Mouse (Mus musculus) midbrain, embryonic 15.5 days (tissue): ENCODE data around the gene Fgfr4. TPM values are rescaled to one million over a fixed set of nuclear protein-coding genes. Genes with fewer than 3 reads are reported as not detected.

ENCODE experiments used
- ATAC-seq: fragments of 200-750 bp; cut with Nextera tagmentation; replicated peaks from 2 replicates; pipeline ENCODE4 v1.8.0; 2017; ENCODE audit warnings: moderate TSS enrichment
- H3K27ac ChIP-seq: fragments of 300-500 bp; sonication (generic); 2 replicates; pipeline ENCODE4 v1.5.1; 2015; ENCODE audit warnings: mild to moderate bottlenecking, inconsistent platforms
- H3K27me3 ChIP-seq: fragments of 300-500 bp; sonication (generic); replicated peaks from 2 replicates; pipeline ENCODE4 v1.6.1; 2015; ENCODE audit warnings: inconsistent platforms
- H3K36me3 ChIP-seq: fragments of 300-500 bp; sonication (generic); replicated peaks from 2 replicates; pipeline ENCODE4 v1.6.1; 2015; ENCODE audit warnings: inconsistent platforms
- H3K4me1 ChIP-seq: fragments of 300-500 bp; sonication (generic); 2 replicates; pipeline ENCODE4 v1.6.1; 2015; ENCODE audit warnings: inconsistent platforms
- H3K4me2 ChIP-seq: fragments of 300-500 bp; sonication (generic); 2 replicates; pipeline ENCODE4 v1.6.1; 2015; ENCODE audit warnings: inconsistent platforms, mild to moderate bottlenecking, moderate library complexity
- H3K4me3 ChIP-seq: fragments of 300-500 bp; sonication (generic); 2 replicates; pipeline ENCODE4 v1.5.1; 2015; ENCODE audit warnings: mild to moderate bottlenecking, inconsistent platforms
- H3K9ac ChIP-seq: fragments of 300-500 bp; sonication (generic); 2 replicates; pipeline ENCODE4 v1.6.1; 2015; ENCODE audit warnings: mild to moderate bottlenecking, inconsistent platforms
- H3K9me3 ChIP-seq: fragments of 300-500 bp; sonication (generic); 2 replicates; pipeline ENCODE4 v1.6.1; 2016; ENCODE audit warnings: inconsistent platforms
- WGBS: fragments of 180-500 bp; shearing (Covaris S2); methylation state at CpG from one replicate; pipeline ENCODE4 v1.1.7; 2015; ENCODE audit warnings: mixed read lengths; 5-methylcytosine and 5-hydroxymethylcytosine counted together
- polyA plus RNA-seq: library from polyadenylated mRNA; unstranded; fragments of >200 nt; fragmentation: Nextera tagmentation; extraction: Ambion mirVana; gene quantifications from 2 replicates; pipeline ENCODE4 v1.2.1, GENCODE M21; 2015

Gene Fgfr4
- polyA plus RNA-seq, 1 experiment from 2014 or later: 0.37 TPM

GRCm38 (mm10) chr13:55153951-55154350 is 1.5 kb downstream of the Fgfr4 start:
- WGBS: 84% methylated on average over 5 of the region's 5 CpGs
- Histone ChIP-seq H3K36me3 (no peaks in the 10 kb centered on the region), H3K4me1 (peaks cover 9% of the 10 kb centered on the region), H3K9ac (no peak overlapping the region), H3K27ac (no peak overlapping the region), H3K27me3 (peaks cover 14% of the 10 kb centered on the region), H3K9me3 (no peaks in the 10 kb centered on the region), H3K4me3 (no peak overlapping the region), H3K4me2 (no peak overlapping the region)
- ATAC-seq: no peak

GRCm38 (mm10) chr13:55162365-55162764 is 9.9 kb downstream of the Fgfr4 start:
- Histone ChIP-seq H3K4me1 (no peaks in the 10 kb centered on the region), H3K9ac (no peak overlapping the region), H3K4me3 (no peak overlapping the region), H3K9me3 (no peaks in the 10 kb centered on the region), H3K4me2 (no peak overlapping the region), H3K27me3 (no peaks in the 10 kb centered on the region), H3K27ac (no peak overlapping the region), H3K36me3 (no peaks in the 10 kb centered on the region)
- ATAC-seq: no peak
- 67% methylated on average over 7 of the region's 7 CpGs for WGBS

GRCm38 (mm10) chr13:55163553-55163952 is 11.1 kb downstream of the Fgfr4 start:
- no peak for ATAC-seq
- no peaks in the 10 kb centered on the region for H3K4me1 ChIP-seq
- no peak overlapping the region for H3K9ac ChIP-seq
- H3K27me3 ChIP-seq: no peaks in the 10 kb centered on the region
- no peak overlapping the region for H3K4me3 ChIP-seq
- H3K4me2 ChIP-seq: no peak overlapping the region
- no peaks in the 10 kb centered on the region for H3K9me3 ChIP-seq
- WGBS: 54% methylated on average over 5 of the region's 5 CpGs
- H3K36me3 ChIP-seq: no peaks in the 10 kb centered on the region
- H3K27ac ChIP-seq: no peak overlapping the region

- 90% methylated on average over 16 of the region's 16 CpGs for WGBS
- H3K4me1 ChIP-seq: peaks cover 6% of the 10 kb centered on the region; the same call in 1 of the 2 replicates
- no peak for ATAC-seq
- no peaks in the 10 kb centered on the region for H3K27me3 ChIP-seq
- no peak overlapping the region for H3K4me2 ChIP-seq
- no peak overlapping the region for H3K4me3 ChIP-seq
- H3K9me3 ChIP-seq: no peaks in the 10 kb centered on the region
- no peaks in the 10 kb centered on the region for H3K36me3 ChIP-seq
- no peak overlapping the region for H3K27ac ChIP-seq
- no peak overlapping the region for H3K9ac ChIP-seq
These were observed 13.4 kb downstream of the Fgfr4 start for GRCm38 (mm10) chr13:55165831-55166339.

- 89% methylated on average over 32 of the region's 32 CpGs for WGBS
- no peak for ATAC-seq
- H3K9me3 ChIP-seq: no peaks in the 10 kb centered on the region
- no peak overlapping the region for H3K4me2 ChIP-seq
- H3K9ac ChIP-seq: no peak overlapping the region
- no peak overlapping the region for H3K27ac ChIP-seq
- no peak overlapping the region for H3K4me3 ChIP-seq
- H3K36me3 ChIP-seq: no peaks in the 10 kb centered on the region
- H3K27me3 ChIP-seq: no peaks in the 10 kb centered on the region
- H3K4me1 ChIP-seq: peaks cover 15% of the 10 kb centered on the region
These were observed 14.6 kb downstream of the Fgfr4 start for GRCm38 (mm10) chr13:55166806-55167725.

GRCm38 (mm10) chr13:55167798-55168197 is 15.4 kb downstream of the Fgfr4 start:
- Histone ChIP-seq H3K9me3 (no peaks in the 10 kb centered on the region), H3K36me3 (no peaks in the 10 kb centered on the region), H3K27ac (no peak overlapping the region), H3K4me3 (no peak overlapping the region), H3K4me2 (no peak overlapping the region), H3K27me3 (no peaks in the 10 kb centered on the region), H3K9ac (no peak overlapping the region), H3K4me1 (peaks cover 18% of the 10 kb centered on the region)
- ATAC-seq: no peak
- 85% methylated on average over 11 of the region's 11 CpGs for WGBS

- no peaks in the 10 kb centered on the region for H3K36me3 ChIP-seq
- H3K9me3 ChIP-seq: no peaks in the 10 kb centered on the region
- no peaks in the 10 kb centered on the region for H3K27me3 ChIP-seq
- H3K4me2 ChIP-seq: no peak overlapping the region
- no peak overlapping the region for H3K27ac ChIP-seq
- H3K4me3 ChIP-seq: no peak overlapping the region
- WGBS: 95% methylated on average over 5 of the region's 5 CpGs
- ATAC-seq: no peak
- peaks cover 18% of the 10 kb centered on the region for H3K4me1 ChIP-seq
- H3K9ac ChIP-seq: no peak overlapping the region
These were observed 15.8 kb downstream of the Fgfr4 start for GRCm38 (mm10) chr13:55168255-55168654.

GRCm38 (mm10) chr13:55168958-55169369 is 16.5 kb downstream of the Fgfr4 start:
- peak; percentile 74 for ATAC-seq
- Histone ChIP-seq H3K27me3 (no peaks in the 10 kb centered on the region), H3K4me1 (peaks cover 18% of the 10 kb centered on the region), H3K36me3 (no peaks in the 10 kb centered on the region), H3K4me3 (no peak overlapping the region), H3K9me3 (no peaks in the 10 kb centered on the region), H3K27ac (peak overlapping the region; percentile 42; the same call in 1 of the 2 replicates), H3K4me2 (no peak overlapping the region), H3K9ac (0 out of 2 replicates have a peak overlapping the region, but pooled peaks have one; percentile 12)
- 25% methylated on average over 13 of the region's 13 CpGs for WGBS

GRCm38 (mm10) chr13:55171517-55172335 is 19.3 kb downstream of the Fgfr4 start:
- Histone ChIP-seq H3K4me2 (peak overlapping the region; percentile 29), H3K9me3 (no peaks in the 10 kb centered on the region), H3K9ac (no peak overlapping the region), H3K36me3 (no peaks in the 10 kb centered on the region), H3K27me3 (no peaks in the 10 kb centered on the region), H3K27ac (peak overlapping the region; percentile 43; the same call in 1 of the 2 replicates), H3K4me3 (no peak overlapping the region), H3K4me1 (peaks cover 18% of the 10 kb centered on the region)
- WGBS: 13% methylated on average over 26 of the region's 26 CpGs
- ATAC-seq: peak; percentile 60

GRCm38 (mm10) chr13:55172336-55172770 is 19.9 kb downstream of the Fgfr4 start:
- 0 out of 2 replicates have a peak overlapping the region, but pooled peaks have one; percentile 29 for H3K4me2 ChIP-seq

GRCm38 (mm10) chr13:55174347-55174746 is 21.9 kb downstream of the Fgfr4 start:
- H3K27me3 ChIP-seq: no peaks in the 10 kb centered on the region
- no peaks in the 10 kb centered on the region for H3K9me3 ChIP-seq
- H3K27ac ChIP-seq: no peak overlapping the region
- 72% methylated on average over 11 of the region's 11 CpGs for WGBS
- ATAC-seq: no peak
- H3K4me2 ChIP-seq: no peak overlapping the region
- no peaks in the 10 kb centered on the region for H3K36me3 ChIP-seq
- no peak overlapping the region for H3K4me3 ChIP-seq
- no peak overlapping the region for H3K9ac ChIP-seq
- H3K4me1 ChIP-seq: peaks cover 13% of the 10 kb centered on the region

More at GRCm38 (mm10) chr13:55172336-55172770, 19.9 kb downstream of the Fgfr4 start:
- ATAC-seq: no peak
- no peaks in the 10 kb centered on the region for H3K9me3 ChIP-seq
- H3K4me3 ChIP-seq: no peak overlapping the region
- WGBS: 47% methylated on average over 7 of the region's 7 CpGs
- H3K27me3 ChIP-seq: no peaks in the 10 kb centered on the region
- H3K27ac ChIP-seq: no peak overlapping the region
- no peak overlapping the region for H3K9ac ChIP-seq
- peaks cover 18% of the 10 kb centered on the region for H3K4me1 ChIP-seq
- H3K36me3 ChIP-seq: no peaks in the 10 kb centered on the region

- no peak for ATAC-seq
- Histone ChIP-seq H3K4me2 (no peak overlapping the region), H3K27me3 (no peaks in the 10 kb centered on the region), H3K4me3 (no peak overlapping the region), H3K4me1 (peaks cover 12% of the 10 kb centered on the region), H3K27ac (no peak overlapping the region), H3K9me3 (no peaks in the 10 kb centered on the region), H3K36me3 (no peaks in the 10 kb centered on the region), H3K9ac (no peak overlapping the region)
- 93% methylated on average over 6 of the region's 6 CpGs for WGBS
These were observed 23.8 kb downstream of the Fgfr4 start for GRCm38 (mm10) chr13:55176265-55176664.
